9 mouse cellular contexts compared by ENCODE assay signal in the genomic region with DNA sequence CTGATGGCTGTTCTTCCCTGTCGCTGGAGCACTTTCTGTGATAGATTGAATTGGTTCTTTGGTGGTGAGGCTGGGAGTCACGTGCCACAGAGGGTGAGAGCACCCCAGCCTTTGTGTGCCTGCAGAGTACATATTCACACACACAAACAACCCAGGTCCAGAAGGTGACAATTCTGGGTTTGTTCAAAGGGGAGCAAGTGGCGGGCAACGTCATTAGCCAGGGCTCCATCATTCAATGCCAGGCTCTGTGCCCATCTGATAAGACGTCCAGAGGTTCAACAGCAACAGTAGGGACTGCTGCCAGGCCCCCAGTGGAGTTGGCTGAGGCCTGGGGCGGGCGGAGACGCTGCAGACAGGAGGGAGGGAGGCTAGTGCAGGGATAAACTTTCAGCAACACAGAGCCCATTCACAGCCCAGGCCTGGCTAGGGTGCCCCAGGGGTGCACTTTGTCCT. TPM values are rescaled to one million over a fixed set of nuclear protein-coding genes. Genes with fewer than 3 reads are reported as not detected.
A peak's percentile ranks its signal among the peaks of the same experiment; 100 is the strongest.
DNase-seq lines count a peak whose midpoint lies in the region; ATAC-seq and TF ChIP-seq lines count a peak whose summit lies in the region.
"Had no signal": no experiment of that assay in that cellular context is flagged by ENCODE, and none has a peak within 500 bp of the region (broad histone marks: within the 10 kb centered on the region; RNA-seq: fewer than 3 reads in every experiment).

No protein-coding gene starts in this region.

- 0 out of 2 replicates have a peak, but pooled peaks cover 3% of the 10 kb centered on the region for H3K27me3 ChIP-seq in intestine, embryonic 15.5 days (replicated peaks)
- H3K27me3 ChIP-seq in lung, embryonic 14.5 days (ENCODE audit: insufficient read depth, low read length) = no peaks in the 10 kb centered on the region

- ATAC-seq in intestine, embryonic 15.5 days = 0 out of 2 replicates have a peak, but pooled peaks have one; percentile 47
- peak; percentile 77 for ATAC-seq in lung, embryonic 14.5 days (ENCODE audit: insufficient read depth)
- no peak for ATAC-seq in monocyte, adult 5-6 weeks (replicated peaks; ENCODE audit: insufficient number of reproducible peaks, low FRiP score, low TSS enrichment, poor library complexity, severe bottlenecking)
- ATAC-seq in erythroblast, adult 5-6 weeks (replicated peaks; ENCODE audit: low FRiP score, poor library complexity, severe bottlenecking) = no peak

- WGBS in intestine, embryonic 15.5 days = 50% methylated on average over 8 of the region's 8 CpGs
- 21% methylated on average over 8 of the region's 8 CpGs for WGBS in lung, embryonic 14.5 days

- no peak overlapping the region for H3K4me3 ChIP-seq in intestine, embryonic 15.5 days (replicated peaks)
- no peak overlapping the region for H3K4me3 ChIP-seq in lung, embryonic 14.5 days (ENCODE audit: low read depth, low read length)
- H3K4me3 ChIP-seq: hindbrain, embryonic 13.5 days had no signal

- no peak overlapping the region for H3K4me2 ChIP-seq in intestine, embryonic 15.5 days (replicated peaks)
- peak overlapping the region; percentile 20; the same call in 1 of the 2 replicates for H3K4me2 ChIP-seq in lung, embryonic 14.5 days
- H3K4me2 ChIP-seq: hindbrain, embryonic 13.5 days had no signal

- peaks cover 16% of the 10 kb centered on the region for H3K4me1 ChIP-seq in intestine, embryonic 15.5 days (replicated peaks)
- peaks cover 12% of the 10 kb centered on the region for H3K4me1 ChIP-seq in lung, embryonic 14.5 days (ENCODE audit: insufficient read depth)

- TF ChIP-seq CTCF in lung, embryonic 14.5 days (IDR thresholded peaks at IDR 0.05; ENCODE audit: low read depth) = no peak

- no peak overlapping the region for H3K27ac ChIP-seq in intestine, embryonic 15.5 days
- H3K27ac ChIP-seq in lung, embryonic 14.5 days (ENCODE audit: low read depth) = no peak overlapping the region
- H3K27ac ChIP-seq: hindbrain, embryonic 13.5 days had no signal

- H3K9me3 ChIP-seq in intestine, embryonic 15.5 days = no peaks in the 10 kb centered on the region
- H3K9me3 ChIP-seq in lung, embryonic 14.5 days (ENCODE audit: low read depth, low read length) = no peaks in the 10 kb centered on the region
- H3K9me3 ChIP-seq: hindbrain, embryonic 13.5 days had no signal

- peak; percentile 49 for DNase-seq in urinary bladder, postnatal 14 days (ENCODE audit: low spot score)
- no peak for DNase-seq in urinary bladder, postnatal 25 days (ENCODE audit: low spot score)
- peak; percentile 86 for DNase-seq in lung, embryonic 14.5 days
- no peak for DNase-seq in neural tube, embryonic 10.5 days (ENCODE audit: extremely low spot score, low spot score)
- no peak for DNase-seq in thymus, postnatal 36 days

- no peak overlapping the region for H3K9ac ChIP-seq in intestine, embryonic 15.5 days
- H3K9ac ChIP-seq in lung, embryonic 14.5 days = no peak overlapping the region
- H3K9ac ChIP-seq: hindbrain, embryonic 13.5 days had no signal

- no peaks in the 10 kb centered on the region for H3K36me3 ChIP-seq in intestine, embryonic 15.5 days
- no peaks in the 10 kb centered on the region for H3K36me3 ChIP-seq in lung, embryonic 14.5 days (ENCODE audit: insufficient read depth)
- H3K36me3 ChIP-seq: hindbrain, embryonic 13.5 days had no signal

RNA-seq across cellular contexts. Expression of gene Foxl1, which starts 36.3 kb away (rescaled TPM):
- polyA plus RNA-seq in intestine, embryonic 15.5 days (2015; fragmentation: Nextera tagmentation; extraction: Ambion mirVana) = 9.0 and 9.3 TPM in 2 replicates
- 6.8 and 7.9 TPM in 2 replicates for polyA plus RNA-seq in lung, embryonic 14.5 days (2014; fragmentation: Nextera tagmentation; extraction: Ambion mirVana)
- total RNA-seq in monocyte, adult 5-6 weeks (2017) = 0.29 TPM in 1 of 3 replicates, not detected in the others
- not detected in 2 replicates for total RNA-seq in erythroblast, adult 5-6 weeks (2015; ENCODE audit: low replicate concordance)
- total RNA-seq in erythroblast, adult 5-6 weeks (2017; ENCODE audit: low replicate concordance) = not detected in 2 replicates

RNA-seq across cellular contexts. Expression of gene Foxc2, which starts 48.1 kb away (rescaled TPM):
- 0.69 and 0.80 TPM in 2 replicates for polyA plus RNA-seq in intestine, embryonic 15.5 days (2015; fragmentation: Nextera tagmentation; extraction: Ambion mirVana)
- 1.1 and 1.9 TPM in 2 replicates for polyA plus RNA-seq in lung, embryonic 14.5 days (2014; fragmentation: Nextera tagmentation; extraction: Ambion mirVana)
- total RNA-seq in monocyte, adult 5-6 weeks (2017) = not detected in 3 replicates
- not detected in 2 replicates for total RNA-seq in erythroblast, adult 5-6 weeks (2015; ENCODE audit: low replicate concordance)
- total RNA-seq in erythroblast, adult 5-6 weeks (2017; ENCODE audit: low replicate concordance) = not detected in 2 replicates

RNA-seq across cellular contexts. Expression of gene Mthfsd, which starts 55.9 kb away (rescaled TPM):
- 50.6 and 52.3 TPM in 2 replicates for polyA plus RNA-seq in intestine, embryonic 15.5 days (2015; fragmentation: Nextera tagmentation; extraction: Ambion mirVana)
- 57.6 and 63.1 TPM in 2 replicates for polyA plus RNA-seq in lung, embryonic 14.5 days (2014; fragmentation: Nextera tagmentation; extraction: Ambion mirVana)
- total RNA-seq in monocyte, adult 5-6 weeks (2017) = 11.7 to 18.2 TPM (median 13.1 TPM) in 3 replicates
- 1.5 and 3.5 TPM in 2 replicates for total RNA-seq in erythroblast, adult 5-6 weeks (2015; ENCODE audit: low replicate concordance)
- 2.2 and 21.7 TPM in 2 replicates for total RNA-seq in erythroblast, adult 5-6 weeks (2017; ENCODE audit: low replicate concordance)

Comparison
In these comparisons a context has a peak if more than half of its experiments do, and no peak if none do; other contexts are left out.
1. DNase-seq: peak in urinary bladder, postnatal 14 days (single experiment) and lung, embryonic 14.5 days (single experiment); none in urinary bladder, postnatal 25 days (single experiment), neural tube, embryonic 10.5 days (single experiment) and thymus, postnatal 36 days (0 of 2).
2. ATAC-seq: peak in intestine, embryonic 15.5 days (single experiment) and lung, embryonic 14.5 days (single experiment); none in monocyte, adult 5-6 weeks (single experiment) and erythroblast, adult 5-6 weeks (single experiment).